Mouse (Mus musculus) inflammation-experienced regulatory T-cells, adult 16 weeks (primary cell): Measurements from ENCODE around the gene Riiad1. TPM values are rescaled to one million over a fixed set of nuclear protein-coding genes. Genes with fewer than 3 reads are reported as not detected.

ENCODE experiments used
- polyA plus RNA-seq: library from polyadenylated mRNA; unstranded; fragments of 100-300 nt; shearing (Covaris generic); gene quantifications from one replicate; pipeline ENCODE4 v1.2.1, GENCODE M21; 2017

The Riiad1 gene
- not detected for polyA plus RNA-seq

GRCm38 (mm10) chr3:94480291-94480884, at the start of gene Riiad1:
TSS of gene Riiad1 (minus strand) at chr3:94480341.

GRCm38 (mm10) chr3:94477981-94478422, 2.1 kb downstream of the Riiad1 start, which contains the start of gene Celf3:
TSS of gene Celf3 (plus strand) at chr3:94478295.

GRCm38 (mm10) chr3:94443597-94443964, 36.6 kb downstream of the Riiad1 start, which contains the start of gene Oaz3:
TSS of gene Oaz3 (minus strand) at chr3:94443915.

GRCm38 (mm10) chr3:94442951-94443596, 37.1 kb downstream of the Riiad1 start, which contains the start of gene Mrpl9:
TSS of gene Mrpl9 (plus strand) at chr3:94443318.

Other genes with a start within 250 kb of the Riiad1 start
- not detected for gene Gm4778, start 216.3 kb downstream of the Riiad1 start, polyA plus RNA-seq
- 7.9 TPM for gene Them4, start 170.3 kb downstream of the Riiad1 start, polyA plus RNA-seq
- not detected for gene Them5, start 138.2 kb downstream of the Riiad1 start, polyA plus RNA-seq
- gene C2cd4d, start 117.9 kb downstream of the Riiad1 start, polyA plus RNA-seq = not detected
- 7.6 TPM for gene Rorc, start 107.5 kb downstream of the Riiad1 start, polyA plus RNA-seq
- 0.13 TPM for gene Lingo4, start 81.8 kb downstream of the Riiad1 start, polyA plus RNA-seq
- 9.8 TPM for gene Tdrkh, start 67.1 kb downstream of the Riiad1 start, polyA plus RNA-seq
- gene Mrpl9, start 37.0 kb downstream of the Riiad1 start, polyA plus RNA-seq = 69.6 TPM
- 0.98 TPM for gene Oaz3, start 36.4 kb downstream of the Riiad1 start, polyA plus RNA-seq
- gene Celf3, start 2.0 kb downstream of the Riiad1 start, polyA plus RNA-seq = 2.5 TPM
- gene Snx27, start 102.4 kb upstream of the Riiad1 start, polyA plus RNA-seq = 14.7 TPM
- not detected for gene Gm10972, start 162.8 kb upstream of the Riiad1 start, polyA plus RNA-seq
- gene Tuft1, start 178.5 kb upstream of the Riiad1 start, polyA plus RNA-seq = 3.8 TPM
- gene Selenbp2, start 213.2 kb upstream of the Riiad1 start, polyA plus RNA-seq = not detected